Mouse (Mus musculus) myocyte (in vitro differentiated cells): Measurements from ENCODE around the gene Sox5.

ENCODE experiments used
- POLR2A ChIP-seq: IDR thresholded peaks from one replicate; pipeline ENCODE4 v1.6.1; 2011; ENCODE audit warnings: low read depth, mild to moderate bottlenecking, control low read depth, moderate library complexity; ENCODE audit not compliant: insufficient read length
- REST ChIP-seq: IDR thresholded peaks from one replicate; pipeline ENCODE4 v1.6.1; 2011; ENCODE audit warnings: mild to moderate bottlenecking, control low read depth, moderate library complexity; ENCODE audit not compliant: insufficient read depth, insufficient read length

DNA sequence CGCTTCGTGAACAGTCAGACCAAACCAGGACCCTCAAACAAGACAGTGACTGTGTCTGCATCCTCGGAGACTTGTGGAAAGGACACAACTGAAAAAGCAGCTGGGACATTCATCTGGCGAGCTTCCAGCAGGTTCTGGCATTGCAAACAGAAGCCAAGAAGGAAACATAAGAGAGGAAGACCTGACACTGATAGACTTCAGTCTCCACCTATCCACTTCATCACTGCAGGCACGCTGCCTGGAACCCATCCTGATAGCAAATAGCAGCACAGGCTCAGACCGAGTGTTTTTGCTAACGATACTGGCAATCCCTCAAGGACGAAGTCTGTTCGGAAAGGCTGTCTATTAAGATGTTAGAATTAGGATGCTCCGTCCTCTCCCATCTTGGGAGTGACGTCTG is 438.4 kb downstream of the Sox5 start:
- no peak for TF ChIP-seq POLR2A
- no peak for TF ChIP-seq REST
